Mouse (Mus musculus): ENCODE measurements around the gene Fthl17b. TPM values are rescaled to one million over a fixed set of nuclear protein-coding genes. Genes with fewer than 3 reads are reported as not detected.
"Not testable (repeated sequence)": the region's sequence is repeated elsewhere in the genome, so short reads cannot be mapped to it uniquely, and the experiment has no call there.

Gene Fthl17b
- polyA plus RNA-seq (2015; fragmentation: Nextera tagmentation; extraction: Ambion mirVana) = not detected in 2 replicates

GRCm38 (mm10) chrX:8962875-8963274 lies at the start of gene Fthl17b:
Fthl17b (minus strand) TSS chrX:8962975.
- H3K4me1 ChIP-seq (replicated peaks; ENCODE audit: control insufficient read depth, insufficient read depth) = not testable (repeated sequence)
- 94% methylated on average over 4 of the region's 11 CpGs for WGBS

GRCm38 (mm10) chrX:8986655-8987054 lies 23.9 kb upstream of the Fthl17b start, which contains the start of gene Fthl17d:
Fthl17d (minus strand) TSS chrX:8986755.
- not testable (repeated sequence) for DNase-seq (ENCODE audit: low spot score); H3K4me2 ChIP-seq (replicated peaks; ENCODE audit: low read depth); H3K36me3 ChIP-seq (ENCODE audit: control insufficient read depth, insufficient read depth, low read length); H3K9ac ChIP-seq (ENCODE audit: low read length); H3K4me1 ChIP-seq (replicated peaks; ENCODE audit: control insufficient read depth, insufficient read depth); ATAC-seq (ENCODE audit: low FRiP score, low TSS enrichment); H3K4me3 ChIP-seq (ENCODE audit: low read depth, low read length); H3K9me3 ChIP-seq (ENCODE audit: control insufficient read depth, low read length); H3K27ac ChIP-seq (replicated peaks); H3K27me3 ChIP-seq (ENCODE audit: control insufficient read depth, insufficient read depth, low read length)
- no CpG with 5 or more reads among the region's 9 CpGs for WGBS

More at GRCm38 (mm10) chrX:8962875-8963274, at the start of gene Fthl17b:
- not testable (repeated sequence) for H3K27me3 ChIP-seq (ENCODE audit: control insufficient read depth, insufficient read depth, low read length); ATAC-seq (ENCODE audit: low FRiP score, low TSS enrichment); H3K9ac ChIP-seq (ENCODE audit: low read length); DNase-seq (ENCODE audit: low spot score); H3K4me3 ChIP-seq (ENCODE audit: low read depth, low read length); H3K27ac ChIP-seq (replicated peaks); H3K36me3 ChIP-seq (ENCODE audit: control insufficient read depth, insufficient read depth, low read length); H3K4me2 ChIP-seq (replicated peaks; ENCODE audit: low read depth); H3K9me3 ChIP-seq (ENCODE audit: control insufficient read depth, low read length)

GRCm38 (mm10) chrX:8976459-8976858 lies 13.7 kb upstream of the Fthl17b start, which contains the start of gene Fthl17c:
Fthl17c (minus strand) TSS chrX:8976559.
- H3K4me3 ChIP-seq (ENCODE audit: low read depth, low read length); H3K36me3 ChIP-seq (ENCODE audit: control insufficient read depth, insufficient read depth, low read length); H3K4me2 ChIP-seq (replicated peaks; ENCODE audit: low read depth); DNase-seq (ENCODE audit: low spot score); H3K4me1 ChIP-seq (replicated peaks; ENCODE audit: control insufficient read depth, insufficient read depth); H3K9me3 ChIP-seq (ENCODE audit: control insufficient read depth, low read length); H3K27ac ChIP-seq (replicated peaks); H3K9ac ChIP-seq (ENCODE audit: low read length); H3K27me3 ChIP-seq (ENCODE audit: control insufficient read depth, insufficient read depth, low read length); ATAC-seq (ENCODE audit: low FRiP score, low TSS enrichment): not testable (repeated sequence)
- WGBS = no CpG with 5 or more reads among the region's 11 CpGs

DNA sequence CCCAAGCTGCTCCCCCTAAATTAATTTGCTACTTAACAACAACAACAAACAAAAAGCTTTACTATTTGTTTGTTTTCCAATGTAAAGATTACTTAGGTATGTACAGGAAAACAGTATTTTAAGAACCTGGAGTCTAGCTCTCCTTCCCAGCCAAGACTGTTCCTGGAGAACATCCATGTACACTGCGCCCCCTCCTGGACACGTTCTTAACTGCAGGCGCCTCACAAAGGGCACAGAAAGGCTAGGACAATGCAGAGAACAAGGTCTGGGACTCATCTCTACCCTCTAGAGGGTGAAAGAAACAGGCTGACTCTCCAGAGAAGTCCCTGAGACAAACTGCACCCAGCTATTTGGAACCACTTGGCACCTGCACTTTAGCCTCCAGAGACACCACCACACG lies 1.8 kb upstream of the Fthl17b start:
- DNase-seq (ENCODE audit: low spot score) = peak; percentile 15
- H3K27ac ChIP-seq (replicated peaks); ATAC-seq (ENCODE audit: low FRiP score, low TSS enrichment); H3K9ac ChIP-seq (ENCODE audit: low read length); H3K4me2 ChIP-seq (replicated peaks; ENCODE audit: low read depth); H3K4me1 ChIP-seq (replicated peaks; ENCODE audit: control insufficient read depth, insufficient read depth); H3K36me3 ChIP-seq (ENCODE audit: control insufficient read depth, insufficient read depth, low read length); H3K9me3 ChIP-seq (ENCODE audit: control insufficient read depth, low read length); H3K27me3 ChIP-seq (ENCODE audit: control insufficient read depth, insufficient read depth, low read length); H3K4me3 ChIP-seq (ENCODE audit: low read depth, low read length): not testable (repeated sequence)
- TF ChIP-seq CTCF (IDR thresholded peaks at IDR 0.05; ENCODE audit: low read depth) = peak; percentile 50
- 37% methylated on average over 4 of the region's 4 CpGs for WGBS

- H3K4me2 ChIP-seq (replicated peaks; ENCODE audit: low read depth); H3K9ac ChIP-seq (ENCODE audit: low read length); H3K36me3 ChIP-seq (ENCODE audit: control insufficient read depth, insufficient read depth, low read length); H3K27me3 ChIP-seq (ENCODE audit: control insufficient read depth, insufficient read depth, low read length); H3K27ac ChIP-seq (replicated peaks); H3K9me3 ChIP-seq (ENCODE audit: control insufficient read depth, low read length); H3K4me3 ChIP-seq (ENCODE audit: low read depth, low read length); H3K4me1 ChIP-seq (replicated peaks; ENCODE audit: control insufficient read depth, insufficient read depth): not testable (repeated sequence)
- peak; percentile 84 for TF ChIP-seq CTCF (IDR thresholded peaks at IDR 0.05; ENCODE audit: low read depth)
- whole genome bisulfite sequencing = 15% methylated on average over 7 of the region's 7 CpGs
- DNase-seq (ENCODE audit: low spot score) (peak; percentile 79), ATAC-seq (ENCODE audit: low FRiP score, low TSS enrichment) (0 out of 2 replicates have a peak, but pooled peaks have one; percentile 66)
Measured at GRCm38 (mm10) chrX:8948130-8948805, 14.5 kb downstream of the Fthl17b start.

GRCm38 (mm10) chrX:8944041-8944440 lies 18.7 kb downstream of the Fthl17b start:
- no peaks in the 10 kb centered on the region for H3K9me3 ChIP-seq (ENCODE audit: control insufficient read depth, low read length)
- H3K4me3 ChIP-seq (ENCODE audit: low read depth, low read length) = no peak overlapping the region
- TF ChIP-seq EP300 (optimal IDR thresholded peaks at IDR 0.05) (no peak), CTCF (IDR thresholded peaks at IDR 0.05; ENCODE audit: low read depth) (no peak)
- no peaks in the 10 kb centered on the region for H3K4me1 ChIP-seq (replicated peaks; ENCODE audit: control insufficient read depth, insufficient read depth)
- DNase-seq (ENCODE audit: low spot score) = peak; percentile 13
- no peaks in the 10 kb centered on the region for H3K36me3 ChIP-seq (ENCODE audit: control insufficient read depth, insufficient read depth, low read length)
- 0 out of 2 replicates have a peak, but pooled peaks have one; percentile 53 for ATAC-seq (ENCODE audit: low FRiP score, low TSS enrichment)
- no peaks in the 10 kb centered on the region for H3K27me3 ChIP-seq (ENCODE audit: control insufficient read depth, insufficient read depth, low read length)
- no peak overlapping the region for H3K27ac ChIP-seq (replicated peaks)
- H3K9ac ChIP-seq (ENCODE audit: low read length) = no peak overlapping the region
- WGBS = 62% methylated on average over 8 of the region's 8 CpGs
- H3K4me2 ChIP-seq (replicated peaks; ENCODE audit: low read depth) = no peak overlapping the region

All from stomach, postnatal 0 days (tissue).